In the genomic region with DNA sequence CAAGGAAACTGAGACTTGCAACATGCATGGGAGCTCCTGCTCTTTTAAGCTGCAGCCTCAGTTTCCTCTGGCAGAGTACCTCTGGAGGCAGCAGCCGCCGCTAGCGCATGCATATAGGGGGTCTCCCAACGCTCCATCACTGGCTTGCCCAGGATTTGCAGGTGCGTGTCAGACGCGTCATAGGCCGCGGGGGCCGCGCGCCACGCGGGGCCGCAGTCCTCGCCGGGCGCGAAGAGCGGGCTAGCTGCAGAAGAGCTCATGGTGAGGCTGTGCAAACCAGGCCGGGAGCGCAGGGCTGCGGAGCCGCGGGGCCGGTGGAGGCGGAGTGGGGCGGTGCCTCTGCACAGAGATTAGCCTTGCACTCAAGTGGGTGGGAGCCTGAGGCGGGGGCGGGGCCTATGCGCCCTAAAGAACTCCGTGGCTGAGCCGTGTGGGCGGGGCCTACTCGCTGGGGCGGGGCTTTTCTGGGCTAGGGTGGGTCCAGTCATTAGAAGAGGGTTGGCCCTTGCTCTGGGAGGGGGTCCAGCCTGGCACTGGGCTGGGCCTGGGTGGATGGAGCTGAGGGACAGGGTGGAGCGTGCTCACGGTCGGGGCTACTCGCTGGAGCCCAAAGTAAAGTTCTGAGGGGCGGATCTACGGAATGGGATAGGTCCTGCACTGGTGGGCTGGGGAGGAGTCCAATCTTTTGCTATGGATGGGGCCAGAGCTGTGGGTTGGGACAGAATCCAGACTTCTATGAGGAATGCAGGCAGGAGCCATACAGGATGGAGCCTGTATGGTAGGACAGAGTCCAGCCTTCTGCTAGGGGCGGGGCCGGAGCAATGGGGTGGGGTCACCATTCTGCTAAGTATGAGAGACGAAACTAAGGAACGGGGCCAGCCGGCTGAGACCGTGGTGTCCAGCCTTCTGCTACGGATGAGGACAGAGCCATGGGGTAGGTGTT, we compare ENCODE assay signal across 8 mouse cellular contexts. TPM values are rescaled to one million over a fixed set of nuclear protein-coding genes. Genes with fewer than 3 reads are reported as not detected.
DNase-seq lines count a peak whose midpoint lies in the region; ATAC-seq and TF ChIP-seq lines count a peak whose summit lies in the region.

A gene (minus strand): TSS at position 371 of the 943 bp plus-strand sequence.
A gene (plus strand): TSS at position 845 of the 943 bp plus-strand sequence.

- peak; percentile 61 to 77 for DNase-seq in CD8-positive naive resting alpha-beta T cell, adult 2 months (ENCODE audit: low read depth in 2 of 2, low spot score in 2 of 2)
- peak; percentile 96 for DNase-seq in c-Kit-positive CD71-negative TER-119-negative erythroid progenitor cells, embryonic 14.5 days (ENCODE audit: low read depth)
- peak; percentile 98 for DNase-seq in forebrain, embryonic 10.5 days (ENCODE audit: extremely low spot score, low spot score)
- peak; percentile 98 to 99 for DNase-seq in kidney, postnatal 25 days
- DNase-seq in liver, embryonic 14.5 days (ENCODE audit: low read depth in 3 of 3, low spot score in 3 of 3) = peak; percentile 93 to 94 (median 93)
- peak; percentile 97 for DNase-seq in neural tube, embryonic 11.5 days (ENCODE audit: low spot score)
- peak; percentile 99 for DNase-seq in stomach, postnatal 0 days (ENCODE audit: low spot score)

- peak within 1 kb of the TSS; percentile 77 for H3K9ac ChIP-seq in heart, embryonic 15.5 days
- H3K9ac ChIP-seq in liver, embryonic 14.5 days (replicated peaks) = peak within 1 kb of the TSS; percentile 52
- H3K9ac ChIP-seq in neural tube, embryonic 11.5 days (ENCODE audit: low read length) = peak within 1 kb of the TSS; percentile 48
- peak within 1 kb of the TSS; percentile 68 for H3K9ac ChIP-seq in stomach, postnatal 0 days (ENCODE audit: low read length)

- H3K9me3 ChIP-seq in forebrain, embryonic 10.5 days = no peaks in the 10 kb centered on the region
- H3K9me3 ChIP-seq in heart, embryonic 15.5 days (replicated peaks) = no peaks in the 10 kb centered on the region
- no peaks in the 10 kb centered on the region for H3K9me3 ChIP-seq in liver, embryonic 14.5 days (ENCODE audit: control insufficient read depth, low read length)
- no peaks in the 10 kb centered on the region for H3K9me3 ChIP-seq in neural tube, embryonic 11.5 days (ENCODE audit: control insufficient read depth, low read length)
- no peaks in the 10 kb centered on the region for H3K9me3 ChIP-seq in stomach, postnatal 0 days (ENCODE audit: control insufficient read depth, low read length)

- peak within 1 kb of the TSS; percentile 99 for H3K4me2 ChIP-seq in heart, embryonic 15.5 days
- peak within 1 kb of the TSS; percentile 79 for H3K4me2 ChIP-seq in liver, embryonic 14.5 days (ENCODE audit: low read depth)
- peak within 1 kb of the TSS; percentile 65 for H3K4me2 ChIP-seq in neural tube, embryonic 11.5 days (ENCODE audit: low read depth)
- H3K4me2 ChIP-seq in stomach, postnatal 0 days (replicated peaks; ENCODE audit: low read depth) = peak within 1 kb of the TSS; percentile 85

- peaks cover 12% of the 10 kb centered on the region for H3K27me3 ChIP-seq in forebrain, embryonic 10.5 days (ENCODE audit: poor library complexity, severe bottlenecking)
- no peaks in the 10 kb centered on the region for H3K27me3 ChIP-seq in heart, embryonic 15.5 days
- no peaks in the 10 kb centered on the region for H3K27me3 ChIP-seq in liver, embryonic 14.5 days (ENCODE audit: control insufficient read depth, insufficient read depth, low read length)
- no peaks in the 10 kb centered on the region for H3K27me3 ChIP-seq in neural tube, embryonic 11.5 days (ENCODE audit: control insufficient read depth, insufficient read depth, low read length)
- H3K27me3 ChIP-seq in stomach, postnatal 0 days (ENCODE audit: control insufficient read depth, insufficient read depth, low read length) = no peaks in the 10 kb centered on the region

- peak within 1 kb of the TSS; percentile 57 for H3K4me3 ChIP-seq in forebrain, embryonic 10.5 days
- peak within 1 kb of the TSS; percentile 72 for H3K4me3 ChIP-seq in heart, embryonic 15.5 days
- peak within 1 kb of the TSS; percentile 57 to 70 for H3K4me3 ChIP-seq in liver, embryonic 14.5 days (ENCODE audit: insufficient read depth in 1 of 2, low read depth in 2 of 2, low read length in 2 of 2)
- H3K4me3 ChIP-seq in neural tube, embryonic 11.5 days (ENCODE audit: low read depth, low read length) = peak within 1 kb of the TSS; percentile 43
- H3K4me3 ChIP-seq in stomach, postnatal 0 days (ENCODE audit: low read depth, low read length) = peak within 1 kb of the TSS; percentile 48

- TF ChIP-seq CTCF in liver, embryonic 14.5 days (IDR thresholded peaks at IDR 0.05; ENCODE audit: low read depth) = no peak
- TF ChIP-seq CTCF in stomach, postnatal 0 days (IDR thresholded peaks at IDR 0.05; ENCODE audit: low read depth) = no peak

- peaks cover 61% of the 10 kb centered on the region for H3K4me1 ChIP-seq in forebrain, embryonic 10.5 days
- peaks cover 50% of the 10 kb centered on the region for H3K4me1 ChIP-seq in heart, embryonic 15.5 days (replicated peaks)
- H3K4me1 ChIP-seq in liver, embryonic 14.5 days (replicated peaks; ENCODE audit: control insufficient read depth in 2 of 2, insufficient read depth in 2 of 2, low read length in 1 of 2) = peaks cover 24 to 28% of the 10 kb centered on the region in 2 experiments
- H3K4me1 ChIP-seq in neural tube, embryonic 11.5 days (ENCODE audit: control insufficient read depth, insufficient read depth, low read length) = peaks cover 19% of the 10 kb centered on the region
- peaks cover 7% of the 10 kb centered on the region; the same call in 1 of the 2 replicates for H3K4me1 ChIP-seq in stomach, postnatal 0 days (replicated peaks; ENCODE audit: control insufficient read depth, insufficient read depth)

- ATAC-seq in heart, embryonic 15.5 days (replicated peaks; ENCODE audit: insufficient number of reproducible peaks, insufficient read depth, low FRiP score, low read depth) = peak; percentile 88
- peak; percentile 75 for ATAC-seq in liver, embryonic 14.5 days (ENCODE audit: insufficient read depth)
- peak; percentile 84 for ATAC-seq in neural tube, embryonic 11.5 days (ENCODE audit: insufficient read depth, low FRiP score, low TSS enrichment)
- peak; percentile 90 for ATAC-seq in stomach, postnatal 0 days (ENCODE audit: low FRiP score, low TSS enrichment)

- no peak for TF ChIP-seq EP300 in liver, embryonic 14.5 days (IDR thresholded peaks at IDR 0.05; ENCODE audit: low read depth)
- no peak for TF ChIP-seq EP300 in stomach, postnatal 0 days (optimal IDR thresholded peaks at IDR 0.05)

- peak within 1 kb of the TSS; percentile 91 for H3K27ac ChIP-seq in forebrain, embryonic 10.5 days
- peak within 1 kb of the TSS; percentile 99 for H3K27ac ChIP-seq in heart, embryonic 15.5 days
- peak within 1 kb of the TSS; percentile 80 for H3K27ac ChIP-seq in liver, embryonic 14.5 days
- peak within 1 kb of the TSS; percentile 90 for H3K27ac ChIP-seq in neural tube, embryonic 11.5 days (ENCODE audit: low read depth, low read length)
- H3K27ac ChIP-seq in stomach, postnatal 0 days (replicated peaks) = peak within 1 kb of the TSS; percentile 98

- WGBS in forebrain, embryonic 10.5 days = under 1% methylated on average over 49 of the region's 49 CpGs
- WGBS in heart, embryonic 15.5 days = under 1% methylated on average over 49 of the region's 49 CpGs
- under 1% methylated on average over 48 of the region's 49 CpGs for WGBS in liver, embryonic 14.5 days (ENCODE audit: insufficient replicate concordance)
- WGBS in neural tube, embryonic 11.5 days = under 1% methylated on average over 49 of the region's 49 CpGs
- WGBS in stomach, postnatal 0 days = under 1% methylated on average over 47 of the region's 49 CpGs

- peaks cover 36% of the 10 kb centered on the region for H3K36me3 ChIP-seq in forebrain, embryonic 10.5 days (replicated peaks)
- peaks cover 31% of the 10 kb centered on the region for H3K36me3 ChIP-seq in heart, embryonic 15.5 days
- H3K36me3 ChIP-seq in liver, embryonic 14.5 days (replicated peaks; ENCODE audit: control insufficient read depth, insufficient read depth, low read depth) = peaks cover 11% of the 10 kb centered on the region
- peaks cover 3% of the 10 kb centered on the region for H3K36me3 ChIP-seq in neural tube, embryonic 11.5 days (ENCODE audit: control insufficient read depth, insufficient read depth, low read length)
- H3K36me3 ChIP-seq in stomach, postnatal 0 days (ENCODE audit: control insufficient read depth, insufficient read depth, low read length) = peaks cover 10% of the 10 kb centered on the region

RNA-seq across cellular contexts. Expression of the first gene that starts in this region (rescaled TPM):
- polyA plus RNA-seq in forebrain, embryonic 10.5 days (2016; fragmentation: Nextera tagmentation; extraction: Ambion mirVana) = 18.3 and 19.1 TPM in 2 replicates
- polyA plus RNA-seq in heart, embryonic 15.5 days (2015; fragmentation: Nextera tagmentation; extraction: Ambion mirVana) = 47.7 and 52.9 TPM in 2 replicates
- 36.5 and 41.4 TPM in 2 replicates for polyA plus RNA-seq in liver, embryonic 14.5 days (2012; rRNA removed)
- polyA plus RNA-seq in liver, embryonic 14.5 days (2014; fragmentation: Nextera tagmentation; extraction: Ambion mirVana) = 64.9 and 67.9 TPM in 2 replicates
- polyA plus RNA-seq in neural tube, embryonic 11.5 days (2014; fragmentation: Nextera tagmentation; extraction: Ambion mirVana) = 35.1 and 37.7 TPM in 2 replicates
- polyA plus RNA-seq in stomach, postnatal 0 days (2015; fragmentation: Nextera tagmentation; extraction: Ambion mirVana) = 16.3 and 17.4 TPM in 2 replicates

RNA-seq across cellular contexts. Expression of the second gene that starts in this region (rescaled TPM):
- polyA plus RNA-seq in forebrain, embryonic 10.5 days (2016; fragmentation: Nextera tagmentation; extraction: Ambion mirVana) = 48.2 and 52.3 TPM in 2 replicates
- polyA plus RNA-seq in heart, embryonic 15.5 days (2015; fragmentation: Nextera tagmentation; extraction: Ambion mirVana) = 31.5 and 40.0 TPM in 2 replicates
- 54.8 and 75.9 TPM in 2 replicates for polyA plus RNA-seq in liver, embryonic 14.5 days (2012; rRNA removed)
- polyA plus RNA-seq in liver, embryonic 14.5 days (2014; fragmentation: Nextera tagmentation; extraction: Ambion mirVana) = 20.4 and 22.7 TPM in 2 replicates
- polyA plus RNA-seq in neural tube, embryonic 11.5 days (2014; fragmentation: Nextera tagmentation; extraction: Ambion mirVana) = 49.8 and 51.9 TPM in 2 replicates
- 27.4 and 28.4 TPM in 2 replicates for polyA plus RNA-seq in stomach, postnatal 0 days (2015; fragmentation: Nextera tagmentation; extraction: Ambion mirVana)

Comparison
In these comparisons a context has a peak if more than half of its experiments do, and no peak if none do; other contexts are left out.
1. Peak in every context shown above with its lines: DNase-seq, ATAC-seq, H3K4me3 ChIP-seq and H3K27ac ChIP-seq.